Mouse (Mus musculus): ENCODE measurements at regions not wholly inside any gene's neighbourhood (a gene's known extent, or its start where the extent isn't known, plus 50 kb on each side); places are given as distances from the start of the nearest gene placed in this dataset.

- H3K27me3 ChIP-seq, result no peaks in the 10 kb centered on the region
- no peak overlapping the region for H3K4me2 ChIP-seq
- H3K9ac ChIP-seq, result no peak overlapping the region
- H3K4me3 ChIP-seq, result no peak overlapping the region
- no peak overlapping the region for H3K27ac ChIP-seq
- 50% methylated on average over 15 of the region's 15 CpGs for WGBS
- H3K4me1 ChIP-seq, result peaks cover 21% of the 10 kb centered on the region
- no peaks in the 10 kb centered on the region for H3K9me3 ChIP-seq
- ATAC-seq (ENCODE audit: insufficient number of reproducible peaks, low FRiP score, low TSS enrichment, low read depth), result no peak
- no peaks in the 10 kb centered on the region for H3K36me3 ChIP-seq
These were observed 201.7 kb downstream of the Zfp36l1 start for GRCm38 (mm10) chr12:79910884-79911759.

- Histone ChIP-seq H3K36me3 (no peaks in the 10 kb centered on the region), H3K27ac (peak overlapping the region; percentile 94), H3K4me2 (no peak overlapping the region), H3K27me3 (no peaks in the 10 kb centered on the region), H3K9ac (no peak overlapping the region), H3K9me3 (no peaks in the 10 kb centered on the region), H3K4me3 (no peak overlapping the region), H3K4me1 (peaks cover 46% of the 10 kb centered on the region)
- no peak for ATAC-seq (ENCODE audit: insufficient number of reproducible peaks, low FRiP score, low TSS enrichment, low read depth)
- WGBS, result 31% methylated on average over 5 of the region's 5 CpGs
These were observed 205.2 kb downstream of the Zfp36l1 start for GRCm38 (mm10) chr12:79907583-79907982.

- 66% methylated on average over 10 of the region's 10 CpGs for WGBS
- Histone ChIP-seq H3K4me3 (no peak overlapping the region), H3K36me3 (no peaks in the 10 kb centered on the region), H3K4me2 (no peak overlapping the region), H3K9me3 (no peaks in the 10 kb centered on the region), H3K4me1 (peaks cover 49% of the 10 kb centered on the region), H3K27me3 (no peaks in the 10 kb centered on the region), H3K27ac (peak overlapping the region; percentile 94), H3K9ac (no peak overlapping the region)
- ATAC-seq (ENCODE audit: insufficient number of reproducible peaks, low FRiP score, low TSS enrichment, low read depth), result no peak
These were observed 206.0 kb downstream of the Zfp36l1 start for GRCm38 (mm10) chr12:79906738-79907365.

GRCm38 (mm10) chr12:79905828-79906737 is 206.7 kb downstream of the Zfp36l1 start:
- 32% methylated on average over 10 of the region's 10 CpGs for WGBS
- peak; percentile 77 for ATAC-seq (ENCODE audit: insufficient number of reproducible peaks, low FRiP score, low TSS enrichment, low read depth)
- Histone ChIP-seq H3K27me3 (no peaks in the 10 kb centered on the region), H3K4me1 (peaks cover 49% of the 10 kb centered on the region), H3K27ac (peak overlapping the region; percentile 94), H3K9me3 (no peaks in the 10 kb centered on the region), H3K4me2 (no peak overlapping the region), H3K9ac (no peak overlapping the region), H3K4me3 (no peak overlapping the region), H3K36me3 (no peaks in the 10 kb centered on the region)

GRCm38 (mm10) chr12:79904913-79905549 is 207.8 kb downstream of the Zfp36l1 start:
- Histone ChIP-seq H3K4me1 (peaks cover 45% of the 10 kb centered on the region), H3K36me3 (no peaks in the 10 kb centered on the region), H3K4me3 (no peak overlapping the region), H3K4me2 (no peak overlapping the region), H3K9ac (no peak overlapping the region), H3K9me3 (no peaks in the 10 kb centered on the region), H3K27me3 (no peaks in the 10 kb centered on the region), H3K27ac (peak overlapping the region; percentile 94)
- WGBS, result 50% methylated on average over 2 of the region's 2 CpGs
- ATAC-seq (ENCODE audit: insufficient number of reproducible peaks, low FRiP score, low TSS enrichment, low read depth), result no peak

GRCm38 (mm10) chr12:79902761-79903160 is 210.1 kb downstream of the Zfp36l1 start:
- ATAC-seq (ENCODE audit: insufficient number of reproducible peaks, low FRiP score, low TSS enrichment, low read depth), result no peak
- no peaks in the 10 kb centered on the region for H3K27me3 ChIP-seq
- no peak overlapping the region for H3K4me3 ChIP-seq
- no peak overlapping the region for H3K4me2 ChIP-seq
- H3K9me3 ChIP-seq, result no peaks in the 10 kb centered on the region
- no peak overlapping the region for H3K9ac ChIP-seq
- no peaks in the 10 kb centered on the region for H3K36me3 ChIP-seq
- peaks cover 58% of the 10 kb centered on the region for H3K4me1 ChIP-seq
- H3K27ac ChIP-seq, result peak overlapping the region; percentile 59
- 57% methylated on average over 7 of the region's 7 CpGs for WGBS

GRCm38 (mm10) chr12:79902163-79902562 is 210.7 kb downstream of the Zfp36l1 start:
- no peak for ATAC-seq (ENCODE audit: insufficient number of reproducible peaks, low FRiP score, low TSS enrichment, low read depth)

GRCm38 (mm10) chr12:79898198-79898930 is 214.4 kb downstream of the Zfp36l1 start:
- H3K9ac ChIP-seq, result no peak overlapping the region
- no peaks in the 10 kb centered on the region for H3K9me3 ChIP-seq
- H3K4me1 ChIP-seq, result peaks cover 47% of the 10 kb centered on the region
- no peaks in the 10 kb centered on the region for H3K27me3 ChIP-seq
- H3K4me3 ChIP-seq, result no peak overlapping the region
- 13% methylated on average over 12 of the region's 12 CpGs for WGBS
- H3K4me2 ChIP-seq, result no peak overlapping the region
- H3K36me3 ChIP-seq, result no peaks in the 10 kb centered on the region
- no peak for ATAC-seq (ENCODE audit: insufficient number of reproducible peaks, low FRiP score, low TSS enrichment, low read depth)
- H3K27ac ChIP-seq, result peak overlapping the region; percentile 65

More at GRCm38 (mm10) chr12:79902163-79902562, 210.7 kb downstream of the Zfp36l1 start:
- no peaks in the 10 kb centered on the region for H3K9me3 ChIP-seq
- no peak overlapping the region for H3K9ac ChIP-seq
- H3K36me3 ChIP-seq, result no peaks in the 10 kb centered on the region
- H3K4me1 ChIP-seq, result peaks cover 53% of the 10 kb centered on the region
- no peak overlapping the region for H3K4me3 ChIP-seq
- no peak overlapping the region for H3K4me2 ChIP-seq
- H3K27me3 ChIP-seq, result no peaks in the 10 kb centered on the region
- H3K27ac ChIP-seq, result peak overlapping the region; percentile 59
- WGBS, result 45% methylated on average over 7 of the region's 7 CpGs

GRCm38 (mm10) chr12:79895975-79896374 is 216.8 kb downstream of the Zfp36l1 start:
- WGBS, result 16% methylated on average over 6 of the region's 6 CpGs
- ATAC-seq (ENCODE audit: insufficient number of reproducible peaks, low FRiP score, low TSS enrichment, low read depth), result 0 out of 2 replicates have a peak, but pooled peaks have one; percentile 24

GRCm38 (mm10) chr12:79895324-79895723 is 217.5 kb downstream of the Zfp36l1 start:
- 29% methylated on average over 7 of the region's 7 CpGs for WGBS
- peaks cover 48% of the 10 kb centered on the region for H3K4me1 ChIP-seq
- no peak for ATAC-seq (ENCODE audit: insufficient number of reproducible peaks, low FRiP score, low TSS enrichment, low read depth)

More at GRCm38 (mm10) chr12:79895975-79896374, 216.8 kb downstream of the Zfp36l1 start:
- peak overlapping the region; percentile 83 for H3K27ac ChIP-seq
- no peaks in the 10 kb centered on the region for H3K9me3 ChIP-seq
- no peak overlapping the region for H3K4me2 ChIP-seq
- H3K27me3 ChIP-seq, result no peaks in the 10 kb centered on the region
- peaks cover 44% of the 10 kb centered on the region for H3K4me1 ChIP-seq
- no peaks in the 10 kb centered on the region for H3K36me3 ChIP-seq
- no peak overlapping the region for H3K4me3 ChIP-seq
- H3K9ac ChIP-seq, result no peak overlapping the region

GRCm38 (mm10) chr12:79892871-79893270 is 219.9 kb downstream of the Zfp36l1 start:
- Histone ChIP-seq H3K9ac (no peak overlapping the region), H3K27ac (no peak overlapping the region), H3K4me2 (no peak overlapping the region), H3K36me3 (no peaks in the 10 kb centered on the region), H3K4me1 (peaks cover 40% of the 10 kb centered on the region), H3K27me3 (no peaks in the 10 kb centered on the region), H3K9me3 (no peaks in the 10 kb centered on the region), H3K4me3 (no peak overlapping the region)
- no peak for ATAC-seq (ENCODE audit: insufficient number of reproducible peaks, low FRiP score, low TSS enrichment, low read depth)
- 84% methylated on average over 8 of the region's 8 CpGs for WGBS

More at GRCm38 (mm10) chr12:79895324-79895723, 217.5 kb downstream of the Zfp36l1 start:
- Histone ChIP-seq H3K27ac (no peak overlapping the region), H3K36me3 (no peaks in the 10 kb centered on the region), H3K9ac (no peak overlapping the region), H3K4me2 (no peak overlapping the region), H3K27me3 (no peaks in the 10 kb centered on the region), H3K9me3 (no peaks in the 10 kb centered on the region), H3K4me3 (no peak overlapping the region)
